Mouse (Mus musculus) megakaryocyte, adult 5-6 weeks (primary cell): ENCODE results near the gene Gle1. TPM values are rescaled to one million over a fixed set of nuclear protein-coding genes. Genes with fewer than 3 reads are reported as not detected.
"Not testable (repeated sequence)": the region's sequence is repeated elsewhere in the genome, so short reads cannot be mapped to it uniquely, and the experiment has no call there.

Source experiments
- ATAC-seq: 2 replicates; pipeline ENCODE4 v1.8.0; 2016; ENCODE audit warnings: mild to moderate bottlenecking, inconsistent platforms; ENCODE audit not compliant: poor library complexity, severe bottlenecking
- total RNA-seq, 2 experiments: library from RNA; stranded (forward) in 1 of 2; stranded (reverse) in 1 of 2; fragments of 153-499, 151-499 nt in 1 of 2; fragments of 221-1000, 200-1000 nt in 1 of 2; gene quantifications; 2 replicates each; pipeline versions ENCODE4 v1.2.3 to v1.2.4; 2015 to 2017

The Gle1 gene
- total RNA-seq (2015) (17.5 and 18.4 TPM in 2 replicates), total RNA-seq (2017) (44.2 and 54.7 TPM in 2 replicates)

- ATAC-seq: peak; percentile 100
Observed at GRCm38 (mm10) chr2:29934906-29935599, at the start of gene Gle1. TSS of gene Gle1 (plus strand) at chr2:29935426.

GRCm38 (mm10) chr2:29886659-29887292, 48.5 kb upstream of the Gle1 start:
- ATAC-seq: not testable (repeated sequence)

- ATAC-seq: peak; percentile 91
Observed at GRCm38 (mm10) chr2:29889066-29889944, 45.9 kb upstream of the Gle1 start, which contains the start of gene Odf2. TSS of gene Odf2 (plus strand) at chr2:29889221.

GRCm38 (mm10) chr2:29889991-29890833, 45.0 kb upstream of the Gle1 start:
- ATAC-seq: peak; percentile 63

GRCm38 (mm10) chr2:29891773-29892172, 43.5 kb upstream of the Gle1 start:
- ATAC-seq: no peak

GRCm38 (mm10) chr2:29896071-29896470, 39.2 kb upstream of the Gle1 start:
- no peak for ATAC-seq

GRCm38 (mm10) chr2:29897366-29897765, 37.9 kb upstream of the Gle1 start:
- no peak for ATAC-seq

GRCm38 (mm10) chr2:29898081-29898480, 37.1 kb upstream of the Gle1 start:
- ATAC-seq: no peak

GRCm38 (mm10) chr2:29902194-29902593, 33.0 kb upstream of the Gle1 start:
- ATAC-seq: no peak

- ATAC-seq: not testable (repeated sequence)
Observed at GRCm38 (mm10) chr2:29908171-29908570, 27.1 kb upstream of the Gle1 start.

GRCm38 (mm10) chr2:29910042-29910441, 25.2 kb upstream of the Gle1 start:
- ATAC-seq: no peak

- no peak for ATAC-seq
Observed at GRCm38 (mm10) chr2:29917621-29918020, 17.6 kb upstream of the Gle1 start.

GRCm38 (mm10) chr2:29922011-29922410, 13.2 kb upstream of the Gle1 start:
- no peak for ATAC-seq

GRCm38 (mm10) chr2:29926542-29926941, 8.7 kb upstream of the Gle1 start:
- ATAC-seq: no peak

GRCm38 (mm10) chr2:29930506-29930905, 4.7 kb upstream of the Gle1 start:
- ATAC-seq: no peak

GRCm38 (mm10) chr2:29931194-29931593, 4.0 kb upstream of the Gle1 start:
- no peak for ATAC-seq

GRCm38 (mm10) chr2:29940073-29940472, 4.8 kb downstream of the Gle1 start:
- ATAC-seq: no peak

- no peak for ATAC-seq
Observed at GRCm38 (mm10) chr2:29940826-29941225, 5.6 kb downstream of the Gle1 start.

GRCm38 (mm10) chr2:29944723-29945122, 9.5 kb downstream of the Gle1 start:
- ATAC-seq: no peak

GRCm38 (mm10) chr2:29948896-29949295, 13.7 kb downstream of the Gle1 start:
- ATAC-seq: no peak
